Mouse (Mus musculus) olfactory bulb, adult 2 months (tissue): ENCODE measurements at regions not wholly inside any gene's neighbourhood (a gene's known extent, or its start where the extent isn't known, plus 50 kb on each side); places are given as distances from the start of the nearest gene placed in this dataset.

ENCODE experiments used
- CTCF ChIP-seq: fragments of 200-500 bp; IDR thresholded peaks from 2 replicates; pipeline ENCODE4 v1.5.1; 2012; ENCODE audit warnings: low read depth, mild to moderate bottlenecking, low read length, moderate library complexity; ENCODE audit not compliant: insufficient read depth
- POLR2A ChIP-seq: fragments of 200-500 bp; IDR thresholded peaks from 2 replicates; pipeline ENCODE4 v1.6.1; 2012; ENCODE audit warnings: mild to moderate bottlenecking, low read depth, low read length, moderate library complexity; ENCODE audit not compliant: insufficient read depth

DNA sequence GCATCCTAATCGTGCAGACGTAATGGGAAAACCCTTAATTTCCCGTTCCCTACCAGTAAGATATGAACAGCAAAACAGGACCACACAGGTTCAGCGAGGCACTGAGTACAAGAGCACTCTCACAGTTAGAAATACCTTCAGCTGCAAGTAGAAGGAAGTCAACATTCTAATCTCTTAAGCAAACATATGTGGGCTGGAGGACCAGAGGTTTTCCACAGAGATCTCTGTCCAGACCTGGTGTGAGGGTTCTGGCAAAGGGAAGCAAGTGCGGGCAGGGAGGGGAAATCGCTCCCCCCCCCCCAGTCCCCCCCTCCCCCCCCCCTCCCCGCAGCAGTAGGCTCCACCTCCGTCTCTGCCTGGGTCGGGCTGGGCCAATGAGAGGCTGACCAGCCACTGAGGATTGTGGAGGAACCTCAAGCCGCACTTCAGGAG is 108.6 kb upstream of the Man2a1 start:
- no peak for TF ChIP-seq CTCF
- no peak for TF ChIP-seq POLR2A
